Mouse (Mus musculus) E14TG2a.4 (cell line): Measurements from ENCODE around the gene Mindy4b-ps.

ENCODE experiments used
- CTCF ChIP-seq: conservative IDR thresholded peaks from 2 replicates; pipeline ENCODE4 v1.5.1; 2014; ENCODE audit warnings: low read length
- NANOG ChIP-seq: IDR thresholded peaks from 2 replicates; pipeline ENCODE4 v1.6.1; 2014; ENCODE audit warnings: borderline replicate concordance, low read length, mixed read lengths

DNA sequence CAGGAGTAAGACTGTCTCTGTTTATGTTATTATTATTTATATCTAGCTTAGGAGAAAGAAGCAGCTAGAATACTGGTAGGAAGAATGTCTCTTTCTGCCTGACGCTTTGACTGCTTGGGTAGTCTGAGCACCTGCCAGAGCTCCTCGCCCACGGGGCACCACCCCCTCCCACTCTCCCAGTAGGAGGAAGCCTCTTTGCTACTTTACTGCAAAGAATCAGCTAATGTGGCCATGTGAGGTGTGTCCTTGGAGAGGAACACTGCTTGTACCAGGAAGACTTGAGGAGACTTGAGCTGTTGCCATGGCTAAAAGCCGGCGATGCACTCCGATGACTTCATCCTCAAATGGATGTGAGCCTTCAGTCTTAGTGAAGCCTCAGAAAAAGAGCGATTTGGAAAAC is 32.6 kb downstream of the Mindy4b-ps start:
- TF ChIP-seq CTCF (no peak), NANOG (no peak)
